8 mouse cellular contexts compared by ENCODE assay signal in genomic region chr5:18035848-18036638, GRCm38 (mm10).
A peak's percentile ranks its signal among the peaks of the same experiment; 100 is the strongest.
DNase-seq lines count a peak whose midpoint lies in the region; ATAC-seq and TF ChIP-seq lines count a peak whose summit lies in the region.

No protein-coding gene starts in this region.

- no peaks in the 10 kb centered on the region for H3K79me2 ChIP-seq in heart, adult 2 months (replicated peaks; ENCODE audit: control insufficient read depth, insufficient read depth, low read length)

- no peak for TF ChIP-seq POLR2A in heart, adult 2 months (IDR thresholded peaks at IDR 0.05; ENCODE audit: insufficient read depth, low read depth, low read length)

- H3K27ac ChIP-seq in lung, postnatal 0 days (ENCODE audit: low read length) = no peak overlapping the region
- H3K27ac ChIP-seq in heart, adult 2 months = peak overlapping the region; percentile 82
- H3K27ac ChIP-seq in liver, postnatal 0 days (ENCODE audit: low read depth) = peak overlapping the region; percentile 13; the same call in 1 of the 2 replicates
- no peak overlapping the region for H3K27ac ChIP-seq in hindbrain, embryonic 12.5 days

- intact Hi-C loops in heart, adult 2 months (cut with DNase I) = loop anchor here (5.0 kb wide), 1 partner anchor 94 kb away; no protein-coding TSS in a partner anchor

- H3K36me3 ChIP-seq in lung, postnatal 0 days (ENCODE audit: insufficient read depth, low read length) = no peaks in the 10 kb centered on the region
- no peaks in the 10 kb centered on the region; the same call in 1 of the 2 replicates for H3K36me3 ChIP-seq in heart, adult 2 months (ENCODE audit: control insufficient read depth, insufficient read depth, low read length)
- no peaks in the 10 kb centered on the region for H3K36me3 ChIP-seq in liver, postnatal 0 days (replicated peaks; ENCODE audit: insufficient read depth, low read length)
- no peaks in the 10 kb centered on the region for H3K36me3 ChIP-seq in hindbrain, embryonic 12.5 days

- TF ChIP-seq EP300 in lung, postnatal 0 days (IDR thresholded peaks at IDR 0.05) = no peak
- no peak for TF ChIP-seq EP300 in heart, adult 2 months (IDR thresholded peaks at IDR 0.05; ENCODE audit: insufficient read depth, low read depth, low read length)
- no peak for TF ChIP-seq EP300 in liver, postnatal 0 days (IDR thresholded peaks at IDR 0.05; ENCODE audit: low read depth)

- no peaks in the 10 kb centered on the region for H3K27me3 ChIP-seq in lung, postnatal 0 days (replicated peaks; ENCODE audit: insufficient read depth, low read length)
- no peaks in the 10 kb centered on the region for H3K27me3 ChIP-seq in heart, adult 2 months (ENCODE audit: control insufficient read depth, insufficient read depth, low read length)
- no peaks in the 10 kb centered on the region for H3K27me3 ChIP-seq in liver, postnatal 0 days (ENCODE audit: insufficient read depth, low read length)
- no peaks in the 10 kb centered on the region for H3K27me3 ChIP-seq in hindbrain, embryonic 12.5 days

- 67% methylated on average over 14 of the region's 14 CpGs for WGBS in lung, postnatal 0 days
- WGBS in heart, adult 2 months = 35% methylated on average over 14 of the region's 14 CpGs
- WGBS in liver, postnatal 0 days (ENCODE audit: insufficient replicate concordance) = 44% methylated on average over 14 of the region's 14 CpGs
- WGBS in hindbrain, embryonic 12.5 days = 88% methylated on average over 14 of the region's 14 CpGs

- H3K9ac ChIP-seq in lung, postnatal 0 days (replicated peaks; ENCODE audit: low read depth) = no peak overlapping the region
- no peak overlapping the region for H3K9ac ChIP-seq in heart, adult 2 months (ENCODE audit: low read depth, low read length)
- H3K9ac ChIP-seq in liver, postnatal 0 days (replicated peaks) = no peak overlapping the region
- no peak overlapping the region for H3K9ac ChIP-seq in hindbrain, embryonic 12.5 days

- no peak overlapping the region for H3K4me3 ChIP-seq in lung, postnatal 0 days (ENCODE audit: low read depth, low read length)
- no peak overlapping the region for H3K4me3 ChIP-seq in heart, adult 2 months
- H3K4me3 ChIP-seq in liver, postnatal 0 days (ENCODE audit: low read depth, low read length) = no peak overlapping the region
- H3K4me3 ChIP-seq in hindbrain, embryonic 12.5 days = no peak overlapping the region

- no peak for TF ChIP-seq CTCF in lung, postnatal 0 days (IDR thresholded peaks at IDR 0.05)
- no peak for TF ChIP-seq CTCF in heart, adult 2 months (IDR thresholded peaks at IDR 0.05)
- TF ChIP-seq CTCF in liver, postnatal 0 days (IDR thresholded peaks at IDR 0.05; ENCODE audit: low read depth) = no peak

- H3K9me3 ChIP-seq in lung, postnatal 0 days (ENCODE audit: low read length) = no peaks in the 10 kb centered on the region
- no peaks in the 10 kb centered on the region for H3K9me3 ChIP-seq in liver, postnatal 0 days (ENCODE audit: low read length)
- no peaks in the 10 kb centered on the region for H3K9me3 ChIP-seq in hindbrain, embryonic 12.5 days (replicated peaks)

- DNase-seq in embryo, embryonic 10 days (ENCODE audit: low spot score) = peak; percentile 10
- DNase-seq in embryo, embryonic 9.5 days (ENCODE audit: extremely low spot score) = no peak
- peak; percentile 24 for DNase-seq in lung, postnatal 0 days (ENCODE audit: low spot score)
- no peak for DNase-seq in lung, postnatal 25 days (ENCODE audit: low spot score)
- peak; percentile 35 to 42 for DNase-seq in heart, adult 2 months
- DNase-seq in liver, postnatal 0 days = no peak
- DNase-seq in adipocyte (ENCODE audit: low spot score) = no peak

- no peaks in the 10 kb centered on the region for H3K4me1 ChIP-seq in lung, postnatal 0 days (ENCODE audit: insufficient read depth, low read depth, low read length)
- H3K4me1 ChIP-seq in heart, adult 2 months (ENCODE audit: control insufficient read depth, insufficient read depth, low read length) = peaks cover 4% of the 10 kb centered on the region
- H3K4me1 ChIP-seq in liver, postnatal 0 days (ENCODE audit: insufficient read depth) = no peaks in the 10 kb centered on the region
- no peaks in the 10 kb centered on the region for H3K4me1 ChIP-seq in hindbrain, embryonic 12.5 days

- H3K4me2 ChIP-seq in lung, postnatal 0 days (replicated peaks; ENCODE audit: low read depth, low read length) = no peak overlapping the region
- no peak overlapping the region for H3K4me2 ChIP-seq in liver, postnatal 0 days (ENCODE audit: low read depth, low read length)
- H3K4me2 ChIP-seq in hindbrain, embryonic 12.5 days (replicated peaks) = no peak overlapping the region

- ATAC-seq in lung, postnatal 0 days = peak; percentile 49; the same call in 1 of the 2 replicates
- ATAC-seq in liver, postnatal 0 days = peak; percentile 57
- ATAC-seq in hindbrain, embryonic 12.5 days (ENCODE audit: low FRiP score) = no peak

Comparison
In these comparisons a context has a peak if more than half of its experiments do, and no peak if none do; other contexts are left out.
1. DNase-seq: peak in embryo, embryonic 10 days (single experiment), lung, postnatal 0 days (single experiment) and heart, adult 2 months (2 of 2); none in embryo, embryonic 9.5 days (single experiment), lung, postnatal 25 days (single experiment), liver, postnatal 0 days (single experiment) and adipocyte (single experiment).
2. H3K27ac ChIP-seq: peak in heart, adult 2 months (single experiment) and liver, postnatal 0 days (single experiment); none in lung, postnatal 0 days (single experiment) and hindbrain, embryonic 12.5 days (single experiment).